Mouse (Mus musculus) intestine, embryonic 16.5 days (tissue): ENCODE results near the gene Ccdc83. TPM values are rescaled to one million over a fixed set of nuclear protein-coding genes. Genes with fewer than 3 reads are reported as not detected.
"Not testable (repeated sequence)": the region's sequence is repeated elsewhere in the genome, so short reads cannot be mapped to it uniquely, and the experiment has no call there.

Source experiments
- ATAC-seq: fragments of 200-750 bp; cut with Nextera tagmentation; 2 replicates; pipeline ENCODE4 v1.8.0; 2017; ENCODE audit warnings: moderate TSS enrichment, moderate library complexity
- H3K27ac ChIP-seq: fragments of 300-500 bp; sonication (generic); 2 replicates; pipeline ENCODE4 v1.5.1; 2014; ENCODE audit warnings: mild to moderate bottlenecking, low read length
- H3K27me3 ChIP-seq: fragments of 300-500 bp; sonication (generic); replicated peaks from 2 replicates; pipeline ENCODE4 v1.6.1; 2014; ENCODE audit warnings: low read length, control low read depth, mixed read lengths; ENCODE audit not compliant: control insufficient read depth, insufficient read depth
- H3K36me3 ChIP-seq: fragments of 300-500 bp; sonication (generic); 2 replicates; pipeline ENCODE4 v1.6.1; 2014; ENCODE audit warnings: low read length, control low read depth; ENCODE audit not compliant: control insufficient read depth, insufficient read depth
- H3K4me1 ChIP-seq: fragments of 300-500 bp; sonication (generic); 2 replicates; pipeline ENCODE4 v1.6.1; 2014; ENCODE audit warnings: low read length, control low read depth, mixed read lengths; ENCODE audit not compliant: control insufficient read depth, insufficient read depth
- H3K4me2 ChIP-seq: fragments of 300-500 bp; sonication (generic); 2 replicates; pipeline ENCODE4 v1.6.1; 2014; ENCODE audit warnings: low read depth, low read length, control low read depth
- H3K4me3 ChIP-seq: fragments of 300-500 bp; sonication (generic); 2 replicates; pipeline ENCODE4 v1.5.1; 2014; ENCODE audit warnings: mild to moderate bottlenecking, low read length
- H3K9ac ChIP-seq: fragments of 300-500 bp; sonication (generic); 2 replicates; pipeline ENCODE4 v1.6.1; 2014; ENCODE audit warnings: low read depth, low read length
- H3K9me3 ChIP-seq: fragments of 300-500 bp; sonication (generic); 2 replicates; pipeline ENCODE4 v1.6.1; 2016; ENCODE audit warnings: low read length, control low read depth; ENCODE audit not compliant: control insufficient read depth
- WGBS: fragments of 180-500 bp; shearing (Covaris S2); extraction: QIAGEN DNeasy Blood & Tissue Kit; methylation state at CpG from one replicate; pipeline ENCODE4 v1.1.7; 2014; 5-methylcytosine and 5-hydroxymethylcytosine counted together
- polyA plus RNA-seq: library from polyadenylated mRNA; unstranded; fragments of >200 nt; fragmentation: Nextera tagmentation; extraction: Ambion mirVana; gene quantifications from 2 replicates; pipeline ENCODE4 v1.2.1, GENCODE M21; 2015

Gene Ccdc83
- polyA plus RNA-seq, 1 experiment from 2014 or later: not detected

GRCm38 (mm10) chr7:90233921-90234320 is 31.7 kb downstream of the Ccdc83 start:
- no peak overlapping the region for H3K9ac ChIP-seq
- H3K4me2 ChIP-seq: no peak overlapping the region
- no peak overlapping the region for H3K27ac ChIP-seq
- H3K27me3 ChIP-seq: no peaks in the 10 kb centered on the region
- H3K4me1 ChIP-seq: no peaks in the 10 kb centered on the region
- no peak for ATAC-seq
- H3K4me3 ChIP-seq: no peak overlapping the region
- H3K9me3 ChIP-seq: no peaks in the 10 kb centered on the region
- no peaks in the 10 kb centered on the region for H3K36me3 ChIP-seq
- 72% methylated on average over 4 of the region's 4 CpGs for WGBS

- no peak overlapping the region for H3K4me2 ChIP-seq
- no peaks in the 10 kb centered on the region for H3K36me3 ChIP-seq
- 72% methylated on average over 9 of the region's 9 CpGs for WGBS
- no peaks in the 10 kb centered on the region for H3K9me3 ChIP-seq
- no peaks in the 10 kb centered on the region for H3K27me3 ChIP-seq
- no peak overlapping the region for H3K4me3 ChIP-seq
- no peak overlapping the region for H3K9ac ChIP-seq
- H3K27ac ChIP-seq: no peak overlapping the region
- H3K4me1 ChIP-seq: no peaks in the 10 kb centered on the region
- no peak for ATAC-seq
Measured at GRCm38 (mm10) chr7:90231431-90231830, 34.1 kb downstream of the Ccdc83 start.

- H3K9ac ChIP-seq, H3K4me1 ChIP-seq, H3K4me3 ChIP-seq, H3K36me3 ChIP-seq, H3K4me2 ChIP-seq, H3K9me3 ChIP-seq, H3K27me3 ChIP-seq, H3K27ac ChIP-seq, ATAC-seq: not testable (repeated sequence)
Measured at GRCm38 (mm10) chr7:90228884-90229283, 36.7 kb downstream of the Ccdc83 start.

GRCm38 (mm10) chr7:90228075-90228474 is 37.5 kb downstream of the Ccdc83 start:
- no peak for ATAC-seq
- 84% methylated on average over 4 of the region's 4 CpGs for WGBS
- Histone ChIP-seq H3K4me3 (no peak overlapping the region), H3K9me3 (no peaks in the 10 kb centered on the region), H3K36me3 (no peaks in the 10 kb centered on the region), H3K4me1 (no peaks in the 10 kb centered on the region), H3K27ac (no peak overlapping the region), H3K9ac (no peak overlapping the region), H3K27me3 (no peaks in the 10 kb centered on the region), H3K4me2 (no peak overlapping the region)

- Histone ChIP-seq H3K4me2 (no peak overlapping the region), H3K9me3 (no peaks in the 10 kb centered on the region), H3K9ac (no peak overlapping the region), H3K4me1 (no peaks in the 10 kb centered on the region), H3K4me3 (no peak overlapping the region), H3K27me3 (no peaks in the 10 kb centered on the region), H3K36me3 (no peaks in the 10 kb centered on the region), H3K27ac (no peak overlapping the region)
- WGBS: 80% methylated on average over 2 of the region's 2 CpGs
- no peak for ATAC-seq
Measured at GRCm38 (mm10) chr7:90221487-90221886, 44.1 kb downstream of the Ccdc83 start.

- H3K4me1 ChIP-seq: no peaks in the 10 kb centered on the region
- no peak overlapping the region for H3K9ac ChIP-seq
- H3K9me3 ChIP-seq: no peaks in the 10 kb centered on the region
- H3K4me2 ChIP-seq: no peak overlapping the region
- H3K27ac ChIP-seq: no peak overlapping the region
- 68% methylated on average over 5 of the region's 5 CpGs for WGBS
- no peak overlapping the region for H3K4me3 ChIP-seq
- H3K36me3 ChIP-seq: no peaks in the 10 kb centered on the region
- no peak for ATAC-seq
- H3K27me3 ChIP-seq: no peaks in the 10 kb centered on the region
Measured at GRCm38 (mm10) chr7:90218122-90218521, 47.5 kb downstream of the Ccdc83 start.

GRCm38 (mm10) chr7:90216511-90216910 is 49.1 kb downstream of the Ccdc83 start:
- 65% methylated on average over 8 of the region's 8 CpGs for WGBS
- H3K27ac ChIP-seq: no peak overlapping the region
- no peak for ATAC-seq

GRCm38 (mm10) chr7:90210947-90211346 is 54.6 kb downstream of the Ccdc83 start:
- H3K4me3 ChIP-seq: no peak overlapping the region
- no peak overlapping the region for H3K27ac ChIP-seq
- no peak for ATAC-seq
- H3K9ac ChIP-seq: no peak overlapping the region
- peaks cover 4% of the 10 kb centered on the region; the same call in 1 of the 2 replicates for H3K36me3 ChIP-seq
- H3K9me3 ChIP-seq: no peaks in the 10 kb centered on the region
- H3K4me2 ChIP-seq: no peak overlapping the region
- H3K27me3 ChIP-seq: no peaks in the 10 kb centered on the region
- no peaks in the 10 kb centered on the region for H3K4me1 ChIP-seq

More at GRCm38 (mm10) chr7:90216511-90216910, 49.1 kb downstream of the Ccdc83 start:
- no peaks in the 10 kb centered on the region for H3K36me3 ChIP-seq
- H3K9ac ChIP-seq: no peak overlapping the region
- H3K9me3 ChIP-seq: no peaks in the 10 kb centered on the region
- H3K4me1 ChIP-seq: no peaks in the 10 kb centered on the region
- no peak overlapping the region for H3K4me3 ChIP-seq
- H3K4me2 ChIP-seq: no peak overlapping the region
- H3K27me3 ChIP-seq: no peaks in the 10 kb centered on the region

GRCm38 (mm10) chr7:90210116-90210515 is 55.5 kb downstream of the Ccdc83 start:
- ATAC-seq: no peak
- WGBS: 97% methylated on average over 2 of the region's 2 CpGs
- no peak overlapping the region for H3K4me2 ChIP-seq
- H3K36me3 ChIP-seq: peaks cover 4% of the 10 kb centered on the region; the same call in 1 of the 2 replicates
- no peaks in the 10 kb centered on the region for H3K9me3 ChIP-seq
- no peak overlapping the region for H3K9ac ChIP-seq
- no peaks in the 10 kb centered on the region for H3K27me3 ChIP-seq
- no peaks in the 10 kb centered on the region for H3K4me1 ChIP-seq
- no peak overlapping the region for H3K4me3 ChIP-seq
- no peak overlapping the region for H3K27ac ChIP-seq

- Histone ChIP-seq H3K27me3 (no peaks in the 10 kb centered on the region), H3K4me2 (no peak overlapping the region), H3K9me3 (no peaks in the 10 kb centered on the region), H3K4me1 (no peaks in the 10 kb centered on the region), H3K36me3 (peaks cover 5% of the 10 kb centered on the region; the same call in 1 of the 2 replicates), H3K9ac (no peak overlapping the region), H3K27ac (no peak overlapping the region), H3K4me3 (no peak overlapping the region)
- 96% methylated on average over 2 of the region's 2 CpGs for WGBS
- ATAC-seq: no peak
Measured at GRCm38 (mm10) chr7:90203914-90204313, 61.7 kb downstream of the Ccdc83 start.
